Mouse (Mus musculus) small intestine, adult 2 months (tissue): Measurements from ENCODE around the gene Ndc80. TPM values are rescaled to one million over a fixed set of nuclear protein-coding genes. Genes with fewer than 3 reads are reported as not detected.

Experiments used
- H3K27ac ChIP-seq: fragments of 200-500 bp; 2 replicates; pipeline ENCODE4 v1.5.1; 2012; ENCODE audit warnings: low read depth, low read length, control low read depth, inconsistent platforms; ENCODE audit not compliant: insufficient read depth
- H3K27me3 ChIP-seq: fragments of 200-500 bp; 2 replicates; pipeline ENCODE4 v1.6.1; 2012; ENCODE audit warnings: mild to moderate bottlenecking, moderate library complexity, low read length, inconsistent platforms; ENCODE audit not compliant: control insufficient read depth, insufficient read depth
- H3K36me3 ChIP-seq: fragments of 200-500 bp; 2 replicates; pipeline ENCODE4 v1.6.1; 2012; ENCODE audit warnings: mild to moderate bottlenecking, low read length, control low read depth, inconsistent platforms; ENCODE audit not compliant: control insufficient read depth, insufficient read depth
- H3K4me1 ChIP-seq: fragments of 200-500 bp; 2 replicates; pipeline ENCODE4 v1.6.1; 2012; ENCODE audit warnings: low read length, inconsistent platforms, mixed read lengths; ENCODE audit not compliant: control insufficient read depth, insufficient read depth, insufficient read length
- H3K4me3 ChIP-seq: fragments of 200-500 bp; 2 replicates; pipeline ENCODE4 v1.5.1; 2012; ENCODE audit warnings: low read depth, mild to moderate bottlenecking, control low read depth, inconsistent platforms, low read length, moderate library complexity
- CTCF ChIP-seq: fragments of 200-500 bp; IDR thresholded peaks from 2 replicates; pipeline ENCODE4 v1.5.1; 2012; ENCODE audit warnings: low read depth, mild to moderate bottlenecking, control low read depth, inconsistent platforms, low read length, moderate library complexity, mixed read lengths; ENCODE audit not compliant: insufficient replicate concordance, insufficient read length; ENCODE audit errors: extremely low read depth
- POLR2A ChIP-seq: fragments of 200-500 bp; IDR thresholded peaks from 2 replicates; pipeline ENCODE4 v1.6.1; 2012; ENCODE audit warnings: low read depth, mild to moderate bottlenecking, control low read depth, inconsistent platforms, low read length, moderate library complexity
- WGBS: fragments of 180-500 bp; shearing (Covaris S2); methylation state at CpG from one replicate; pipeline ENCODE4 v1.1.7; 2018; 5-methylcytosine and 5-hydroxymethylcytosine counted together
- polyA plus RNA-seq: library from polyadenylated mRNA; depleted of rRNA; stranded (reverse); fragments of >200 nt; gene quantifications from 2 replicates; pipeline ENCODE4 v1.2.3, GENCODE M21; 2012

Gene Ndc80
- polyA plus RNA-seq, 1 experiment = 0.08 TPM

DNA sequence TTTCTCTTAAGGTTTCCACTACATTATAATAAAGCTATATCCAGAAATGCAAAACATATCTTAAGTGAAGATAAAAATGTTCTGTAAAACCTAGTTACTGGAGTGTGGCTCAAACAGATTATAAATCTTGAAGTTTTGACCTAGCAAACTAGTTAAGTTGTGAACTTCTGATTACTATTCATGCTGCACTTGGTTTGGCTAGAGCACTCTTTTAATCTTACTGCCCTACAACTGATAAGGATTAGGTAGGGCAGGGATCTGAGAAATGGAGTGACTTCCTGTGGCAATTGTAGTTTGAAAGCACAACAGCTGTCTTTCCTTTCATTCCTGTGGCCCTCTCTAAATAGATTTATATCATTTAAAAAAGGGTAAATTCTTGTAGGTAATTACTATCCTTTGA lies 1.4 kb upstream of the Ndc80 start:
- Histone ChIP-seq H3K27ac (no peak overlapping the region), H3K4me3 (no peak overlapping the region), H3K36me3 (no peaks in the 10 kb centered on the region), H3K27me3 (no peaks in the 10 kb centered on the region), H3K4me1 (no peaks in the 10 kb centered on the region; the same call in 1 of the 2 replicates)
- TF ChIP-seq POLR2A = no peak

GRCm38 (mm10) chr17:71526302-71526708 lies 352 bp downstream of the Ndc80 start:
- H3K36me3 ChIP-seq = no peaks in the 10 kb centered on the region
- no peak overlapping the region for H3K27ac ChIP-seq
- 1% methylated on average over 13 of the region's 13 CpGs for WGBS
- no peaks in the 10 kb centered on the region for H3K27me3 ChIP-seq
- no peaks in the 10 kb centered on the region; the same call in 1 of the 2 replicates for H3K4me1 ChIP-seq
- peak overlapping the region; percentile 82 for H3K4me3 ChIP-seq
- TF ChIP-seq CTCF = no peak
- TF ChIP-seq POLR2A = no peak

DNA sequence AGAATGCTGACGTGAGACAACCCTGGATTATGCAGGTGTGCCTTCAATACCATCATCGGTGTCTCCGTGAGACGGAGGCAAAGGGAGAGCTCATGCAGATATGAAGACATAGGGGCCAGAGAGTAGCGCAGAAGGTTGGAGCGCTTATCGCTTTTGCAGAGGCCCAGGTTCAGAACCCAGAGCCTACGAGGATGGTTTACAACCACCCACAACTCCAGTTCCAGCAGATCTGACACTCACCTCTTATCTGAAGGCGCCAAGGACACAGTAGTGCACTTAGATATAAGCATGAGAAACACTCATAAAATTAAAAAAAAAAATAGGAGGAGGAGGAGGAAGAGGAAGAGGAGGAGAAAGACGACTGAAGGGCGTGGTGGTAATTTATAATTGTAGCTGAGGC lies 16.4 kb downstream of the Ndc80 start:
- Histone ChIP-seq H3K36me3 (peaks cover 9% of the 10 kb centered on the region; the same call in 1 of the 2 replicates), H3K4me3 (no peak overlapping the region), H3K4me1 (no peaks in the 10 kb centered on the region), H3K27me3 (no peaks in the 10 kb centered on the region), H3K27ac (no peak overlapping the region)
- whole genome bisulfite sequencing = 86% methylated on average over 11 of the region's 11 CpGs
- no peak for TF ChIP-seq CTCF
- no peak for TF ChIP-seq POLR2A

DNA sequence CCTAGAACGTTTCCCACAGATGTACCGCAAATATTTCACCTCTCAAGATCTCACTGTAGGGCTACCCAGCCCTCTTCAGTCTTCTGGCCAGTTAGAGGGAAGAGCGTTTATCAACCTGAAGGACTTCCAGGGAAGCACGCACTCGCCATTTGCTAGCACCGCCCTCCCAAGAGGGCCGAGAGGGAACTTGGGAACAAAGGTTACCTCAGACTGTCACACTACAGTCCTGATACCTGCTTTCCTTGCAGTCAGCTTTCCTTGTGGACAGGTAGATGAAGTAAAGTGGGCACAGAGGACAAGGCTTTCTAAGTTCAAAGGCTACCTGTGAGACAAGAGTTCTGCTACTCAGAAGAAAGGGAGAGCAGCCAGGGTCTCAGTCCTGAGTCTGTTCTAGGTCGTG lies 19.8 kb downstream of the Ndc80 start:
- Histone ChIP-seq H3K36me3 (peaks cover 5% of the 10 kb centered on the region; the same call in 1 of the 2 replicates), H3K27ac (no peak overlapping the region), H3K4me3 (no peak overlapping the region), H3K4me1 (no peaks in the 10 kb centered on the region), H3K27me3 (no peaks in the 10 kb centered on the region)
- 78% methylated on average over 8 of the region's 8 CpGs for WGBS
- TF ChIP-seq POLR2A (no peak), CTCF (no peak)

- Histone ChIP-seq H3K27ac (no peak overlapping the region), H3K4me3 (no peak overlapping the region), H3K36me3 (peaks cover 4% of the 10 kb centered on the region), H3K27me3 (no peaks in the 10 kb centered on the region), H3K4me1 (no peaks in the 10 kb centered on the region)
- TF ChIP-seq CTCF = no peak
- no peak for TF ChIP-seq POLR2A
- 85% methylated on average over 4 of the region's 4 CpGs for WGBS
Measured at GRCm38 (mm10) chr17:71495784-71496183, 30.9 kb downstream of the Ndc80 start.

DNA sequence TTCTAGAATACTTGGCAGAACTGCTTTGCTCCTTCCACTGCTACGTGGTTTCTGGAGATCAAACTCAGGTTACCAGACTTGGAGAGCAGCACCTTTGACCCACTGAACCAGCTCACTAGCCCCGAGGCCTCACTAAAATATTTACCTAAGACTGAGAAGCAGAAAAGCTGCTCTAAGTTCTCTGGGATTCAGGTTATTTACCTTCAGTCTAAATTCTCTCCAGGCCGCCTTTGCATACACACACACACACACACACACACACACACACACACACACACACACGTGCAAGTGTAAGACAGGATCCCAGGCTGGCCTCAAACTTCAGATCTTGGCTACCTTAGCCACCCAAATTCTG lies 35.3 kb downstream of the Ndc80 start:
- H3K27ac ChIP-seq = no peak overlapping the region
- WGBS = 45% methylated on average over 4 of the region's 4 CpGs
- TF ChIP-seq POLR2A = no peak
- no peak for TF ChIP-seq CTCF

DNA sequence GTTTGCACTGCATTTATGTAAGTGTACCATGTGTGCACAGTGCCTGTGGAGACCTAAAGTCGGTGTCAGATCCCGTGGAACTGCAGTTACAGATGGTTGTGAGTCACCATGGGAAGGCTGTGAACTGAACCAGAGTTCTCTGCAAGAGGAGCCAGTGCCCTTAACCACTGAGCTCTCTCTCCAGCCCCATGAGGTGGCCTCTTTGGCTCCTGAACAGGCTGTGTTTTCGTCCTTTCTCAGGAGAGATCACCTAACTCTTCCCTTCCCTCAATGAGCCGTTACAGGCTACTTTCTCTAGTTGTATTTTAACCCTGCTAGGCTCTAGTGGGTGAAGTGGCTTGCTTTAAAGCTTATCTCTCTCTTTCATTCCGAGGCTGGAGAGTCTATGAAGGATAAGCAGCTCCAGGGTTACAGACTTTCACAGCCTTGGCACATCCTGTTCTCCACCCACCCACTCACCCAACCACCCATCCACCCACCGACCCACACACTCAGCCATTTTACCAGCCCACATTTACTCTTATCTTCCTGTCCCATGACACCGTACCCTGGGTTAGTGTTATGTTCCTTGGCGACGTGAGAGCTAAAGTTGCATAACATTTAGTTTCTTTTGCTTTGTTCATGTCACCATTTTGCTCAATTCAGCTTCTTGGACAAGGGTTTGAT lies 35.9 kb downstream of the Ndc80 start:
- no peaks in the 10 kb centered on the region for H3K27me3 ChIP-seq
- no peak overlapping the region for H3K27ac ChIP-seq
- H3K4me3 ChIP-seq = no peak overlapping the region
- WGBS = 47% methylated on average over 9 of the region's 9 CpGs
- TF ChIP-seq POLR2A (no peak), CTCF (no peak)
- no peaks in the 10 kb centered on the region for H3K4me1 ChIP-seq
- H3K36me3 ChIP-seq = no peaks in the 10 kb centered on the region

More for the DNA sequence above, 35.3 kb downstream of the Ndc80 start:
- Histone ChIP-seq H3K4me3 (no peak overlapping the region), H3K4me1 (no peaks in the 10 kb centered on the region), H3K27me3 (no peaks in the 10 kb centered on the region), H3K36me3 (no peaks in the 10 kb centered on the region; the same call in 1 of the 2 replicates)
